Mouse (Mus musculus) midbrain, embryonic 13.5 days (tissue): ENCODE results near the gene AC192777.2. TPM values are rescaled to one million over a fixed set of nuclear protein-coding genes. Genes with fewer than 3 reads are reported as not detected.
"Not testable (repeated sequence)": the region's sequence is repeated elsewhere in the genome, so short reads cannot be mapped to it uniquely, and the experiment has no call there.

ENCODE experiments used
- ATAC-seq: fragments of 200-750 bp; cut with Nextera tagmentation; 2 replicates; pipeline ENCODE4 v1.8.0; 2017; ENCODE audit warnings: mild to moderate bottlenecking, moderate TSS enrichment, moderate library complexity
- H3K27ac ChIP-seq: fragments of 300-500 bp; sonication (generic); 2 replicates; pipeline ENCODE4 v1.5.1; 2015; ENCODE audit warnings: inconsistent platforms, mild to moderate bottlenecking, moderate library complexity
- H3K27me3 ChIP-seq: fragments of 300-500 bp; sonication (generic); 2 replicates; pipeline ENCODE4 v1.6.1; 2015; ENCODE audit warnings: mild to moderate bottlenecking, inconsistent platforms
- H3K36me3 ChIP-seq: fragments of 300-500 bp; sonication (generic); 2 replicates; pipeline ENCODE4 v1.6.1; 2015; ENCODE audit warnings: mild to moderate bottlenecking, inconsistent platforms
- H3K4me1 ChIP-seq: fragments of 300-500 bp; sonication (generic); replicated peaks from 2 replicates; pipeline ENCODE4 v1.6.1; 2015; ENCODE audit warnings: inconsistent platforms
- H3K4me2 ChIP-seq: fragments of 300-500 bp; sonication (generic); replicated peaks from 2 replicates; pipeline ENCODE4 v1.6.1; 2015; ENCODE audit warnings: moderate library complexity, mild to moderate bottlenecking, inconsistent platforms
- H3K4me3 ChIP-seq: fragments of 300-500 bp; sonication (generic); replicated peaks from 2 replicates; pipeline ENCODE4 v1.5.1; 2015; ENCODE audit warnings: mild to moderate bottlenecking, inconsistent platforms
- H3K9ac ChIP-seq: fragments of 300-500 bp; sonication (generic); replicated peaks from 2 replicates; pipeline ENCODE4 v1.6.1; 2015; ENCODE audit warnings: mild to moderate bottlenecking, inconsistent platforms
- H3K9me3 ChIP-seq: fragments of 300-500 bp; sonication (generic); 2 replicates; pipeline ENCODE4 v1.6.1; 2016; ENCODE audit warnings: mild to moderate bottlenecking, inconsistent platforms
- WGBS: fragments of 180-500 bp; shearing (Covaris S2); methylation state at CpG from one replicate; pipeline ENCODE4 v1.1.7; 2015; 5-methylcytosine and 5-hydroxymethylcytosine counted together
- microRNA-seq: library from miRNA; unstranded; fragments of <30 nt; microRNA quantifications from one replicate; pipeline ENCODE4, GENCODE M21; 2016
- polyA plus RNA-seq: library from polyadenylated mRNA; unstranded; fragments of >200 nt; fragmentation: Nextera tagmentation; extraction: Ambion mirVana; gene quantifications from 2 replicates; pipeline ENCODE4 v1.2.1, GENCODE M21; 2015

AC192777.2 gene
- polyA plus RNA-seq: not detected in 2 replicates

GRCm38 (mm10) chr17:40095150-40095549 lies at the start of gene AC192777.2:
TSS of gene AC192777.2 (plus strand) at chr17:40095450.
- H3K9ac ChIP-seq, H3K4me3 ChIP-seq, H3K4me2 ChIP-seq, H3K27me3 ChIP-seq, H3K27ac ChIP-seq, ATAC-seq, H3K9me3 ChIP-seq, H3K4me1 ChIP-seq, H3K36me3 ChIP-seq: not testable (repeated sequence)
- WGBS: 78% methylated on average over 1 of the region's 1 CpGs

GRCm38 (mm10) chr17:40116172-40116571 lies 20.9 kb downstream of the AC192777.2 start:
- H3K9me3 ChIP-seq, H3K4me2 ChIP-seq, H3K27me3 ChIP-seq, ATAC-seq, H3K4me3 ChIP-seq, H3K27ac ChIP-seq, H3K9ac ChIP-seq, H3K4me1 ChIP-seq, H3K36me3 ChIP-seq: not testable (repeated sequence)
- 93% methylated on average over 6 of the region's 6 CpGs for WGBS

- WGBS: 66% methylated on average over 4 of the region's 4 CpGs
- H3K4me1 ChIP-seq, H3K9ac ChIP-seq, H3K27me3 ChIP-seq, ATAC-seq, H3K36me3 ChIP-seq, H3K4me2 ChIP-seq, H3K9me3 ChIP-seq, H3K4me3 ChIP-seq, H3K27ac ChIP-seq: not testable (repeated sequence)
These were observed 21.6 kb downstream of the AC192777.2 start for GRCm38 (mm10) chr17:40116877-40117276.

Small RNA genes within 50 kb of the gene (microRNA-seq; reads per million reads assigned to microRNA genes)
- not detected for gene Gm26376

Other genes starting within 250 kb of the AC192777.2 start
- gene Esp38, start 144.9 kb upstream of the AC192777.2 start, polyA plus RNA-seq: not detected in 2 replicates
- gene Pgk2, start 113.2 kb downstream of the AC192777.2 start, polyA plus RNA-seq: not detected in 2 replicates
- not detected in 2 replicates for gene Crisp3, start 146.8 kb downstream of the AC192777.2 start, polyA plus RNA-seq
- not detected in 2 replicates for gene Crisp1, start 223.8 kb downstream of the AC192777.2 start, polyA plus RNA-seq